ENCODE assay signal across 25 mouse cellular contexts in the genomic region with DNA sequence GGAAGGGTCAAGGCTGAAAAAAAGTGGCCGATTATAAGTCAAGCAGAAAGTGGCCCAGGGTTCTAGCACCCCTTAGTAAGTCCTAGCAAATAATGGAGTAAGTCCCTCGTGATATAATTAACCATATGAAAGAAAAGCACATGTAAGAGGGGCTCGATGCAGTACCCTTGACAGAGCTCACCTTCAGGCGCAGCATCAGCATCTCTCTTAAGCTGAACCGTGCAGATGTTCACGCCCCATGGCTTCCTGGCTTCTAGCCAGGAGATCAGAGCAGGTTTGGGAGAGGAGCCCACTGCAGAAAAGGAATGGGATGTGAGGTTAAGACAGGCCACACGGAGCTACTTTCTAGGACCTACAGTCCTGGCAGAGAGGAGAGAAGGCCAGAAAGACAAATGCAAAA. TPM values are rescaled to one million over a fixed set of nuclear protein-coding genes. Genes with fewer than 3 reads are reported as not detected.
DNase-seq lines count a peak whose midpoint lies in the region; ATAC-seq lines count a peak whose summit lies in the region.
"Had no signal": no experiment of that assay in that cellular context is flagged by ENCODE, and none has a peak within 500 bp of the region (broad histone marks: within the 10 kb centered on the region; RNA-seq: fewer than 3 reads in every experiment).

No protein-coding gene starts in this region.

- H3K9me3 ChIP-seq in heart, embryonic 11.5 days (replicated peaks; ENCODE audit: control insufficient read depth, low read length): peaks cover 10% of the 10 kb centered on the region
- H3K9me3 ChIP-seq in heart, embryonic 16.5 days (replicated peaks; ENCODE audit: control insufficient read depth, low read length): peaks cover 34% of the 10 kb centered on the region
- peaks cover 17% of the 10 kb centered on the region for H3K9me3 ChIP-seq in kidney, embryonic 14.5 days (ENCODE audit: control insufficient read depth, low read length)
- H3K9me3 ChIP-seq: embryonic facial prominence, embryonic 12.5 days; forebrain, embryonic 13.5 days; forebrain, embryonic 15.5 days had no signal

- no peak overlapping the region for H3K4me2 ChIP-seq in heart, embryonic 11.5 days
- H3K4me2 ChIP-seq in heart, embryonic 16.5 days (ENCODE audit: low read depth, low read length): no peak overlapping the region
- no peak overlapping the region for H3K4me2 ChIP-seq in kidney, embryonic 14.5 days (replicated peaks; ENCODE audit: low read depth, low read length)
- H3K4me2 ChIP-seq: embryonic facial prominence, embryonic 12.5 days; forebrain, embryonic 13.5 days; forebrain, embryonic 15.5 days had no signal

- H3K4me1 ChIP-seq in heart, embryonic 11.5 days (ENCODE audit: control insufficient read depth, insufficient read depth, low read length): no peaks in the 10 kb centered on the region
- no peaks in the 10 kb centered on the region for H3K4me1 ChIP-seq in heart, embryonic 16.5 days (ENCODE audit: control insufficient read depth, insufficient read depth, low read length)
- H3K4me1 ChIP-seq in kidney, embryonic 14.5 days (ENCODE audit: control insufficient read depth, insufficient read depth, low read length): no peaks in the 10 kb centered on the region
- H3K4me1 ChIP-seq: embryonic facial prominence, embryonic 10.5 days; embryonic facial prominence, embryonic 12.5 days; forebrain, embryonic 13.5 days; forebrain, embryonic 15.5 days had no signal

- no peaks in the 10 kb centered on the region for H3K27me3 ChIP-seq in heart, embryonic 11.5 days (ENCODE audit: control insufficient read depth, insufficient read depth, low read length)
- H3K27me3 ChIP-seq in heart, embryonic 16.5 days (ENCODE audit: control insufficient read depth, insufficient read depth, low read length): no peaks in the 10 kb centered on the region
- H3K27me3 ChIP-seq in kidney, embryonic 14.5 days (ENCODE audit: control insufficient read depth, insufficient read depth, low read length): no peaks in the 10 kb centered on the region
- H3K27me3 ChIP-seq: CH12.LX; embryonic facial prominence, embryonic 12.5 days; forebrain, embryonic 13.5 days; forebrain, embryonic 15.5 days; Patski had no signal

- no peak overlapping the region for H3K27ac ChIP-seq in heart, embryonic 11.5 days (ENCODE audit: low read depth, low read length)
- peak overlapping the region; percentile 2; the same call in 1 of the 2 replicates for H3K27ac ChIP-seq in heart, embryonic 16.5 days (ENCODE audit: low read length)
- no peak overlapping the region for H3K27ac ChIP-seq in kidney, embryonic 14.5 days (ENCODE audit: low read depth, low read length)
- H3K27ac ChIP-seq: embryonic facial prominence, embryonic 10.5 days; embryonic facial prominence, embryonic 12.5 days; forebrain, embryonic 13.5 days; forebrain, embryonic 15.5 days had no signal

- H3K4me3 ChIP-seq in heart, embryonic 11.5 days (ENCODE audit: low read depth, low read length): no peak overlapping the region
- no peak overlapping the region for H3K4me3 ChIP-seq in heart, embryonic 16.5 days (ENCODE audit: low read length)
- H3K4me3 ChIP-seq in kidney, embryonic 14.5 days (ENCODE audit: low read length): no peak overlapping the region
- H3K4me3 ChIP-seq: embryonic facial prominence, embryonic 10.5 days; embryonic facial prominence, embryonic 12.5 days; forebrain, embryonic 13.5 days; forebrain, embryonic 15.5 days had no signal

- 96% methylated on average over 7 of the region's 7 CpGs for WGBS in heart, embryonic 11.5 days (ENCODE audit: insufficient replicate concordance)
- WGBS in heart, embryonic 16.5 days: 86% methylated on average over 7 of the region's 7 CpGs
- WGBS in kidney, embryonic 14.5 days: 95% methylated on average over 7 of the region's 7 CpGs

- no peak overlapping the region for H3K9ac ChIP-seq in heart, embryonic 11.5 days (ENCODE audit: low read depth, low read length)
- no peak overlapping the region for H3K9ac ChIP-seq in heart, embryonic 16.5 days (ENCODE audit: low read length)
- H3K9ac ChIP-seq in kidney, embryonic 14.5 days (ENCODE audit: low read depth, low read length): no peak overlapping the region
- H3K9ac ChIP-seq: embryonic facial prominence, embryonic 12.5 days; forebrain, embryonic 13.5 days; forebrain, embryonic 15.5 days had no signal

- DNase-seq in heart, adult 11 months: peak; percentile 91
- no peak for DNase-seq in heart, postnatal 36 days
- DNase-seq in kidney, adult 8-10 months: no peak
- DNase-seq: adrenal gland, adult 8-10 months; adrenal gland, postnatal 14 days; adrenal gland, postnatal 36 days; B cell, adult 2 months; cerebellum, adult 11-12 months; cerebellum, adult 2 months; cerebellum, adult 9-10 months; cerebellum, postnatal 25 days had no signal

- peaks cover 84% of the 10 kb centered on the region for H3K36me3 ChIP-seq in heart, embryonic 11.5 days (ENCODE audit: control insufficient read depth, insufficient read depth, low read length)
- H3K36me3 ChIP-seq in heart, embryonic 16.5 days (ENCODE audit: control insufficient read depth, insufficient read depth): peaks cover 92% of the 10 kb centered on the region
- H3K36me3 ChIP-seq in kidney, embryonic 14.5 days (ENCODE audit: control insufficient read depth, insufficient read depth, low read length): peaks cover 92% of the 10 kb centered on the region

- ATAC-seq in heart, embryonic 11.5 days (replicated peaks; ENCODE audit: insufficient number of reproducible peaks, low FRiP score, low TSS enrichment): no peak
- no peak for ATAC-seq in heart, embryonic 16.5 days (replicated peaks; ENCODE audit: extremely low read depth, insufficient read depth, low FRiP score)
- peak; percentile 28; the same call in 1 of the 2 replicates for ATAC-seq in kidney, embryonic 14.5 days (ENCODE audit: low FRiP score, low TSS enrichment)
- ATAC-seq: activated CD4-positive, CD25-positive, alpha-beta regulatory T cell, adult 4 months; CD4-positive, CD25-positive, alpha-beta regulatory T cell, adult 4 months; forebrain, embryonic 13.5 days; forebrain, embryonic 15.5 days; Patski had no signal

- intact Hi-C loops in heart, postnatal 36 days (cut with DNase I): no loop called here

RNA-seq across cellular contexts. Expression of a gene that starts 10.7 kb away (rescaled TPM):
- polyA plus RNA-seq in heart, embryonic 11.5 days (2014; fragmentation: Nextera tagmentation; extraction: Ambion mirVana): 0.47 and 0.51 TPM in 2 replicates
- not detected in 2 replicates for polyA plus RNA-seq in heart, embryonic 16.5 days (2015; fragmentation: Nextera tagmentation; extraction: Ambion mirVana)
- total RNA-seq in heart, postnatal 36 days (2021): not detected
- polyA plus RNA-seq in kidney, embryonic 14.5 days (2014; fragmentation: Nextera tagmentation; extraction: Ambion mirVana): 0.37 TPM in 2 replicates
- total RNA-seq: adrenal gland, adult 18-20 months; adrenal gland, adult 8-10 months; adrenal gland, postnatal 14 days; adrenal gland, postnatal 36 days; CH12.LX; G1E had no signal
- polyA plus RNA-seq: cerebellum, adult 2 months; cortical plate, adult 2 months; embryonic facial prominence, embryonic 10.5 days; forebrain, embryonic 13.5 days; G1E had no signal

RNA-seq across cellular contexts. Expression of a gene that starts 11.3 kb away (rescaled TPM):
- polyA plus RNA-seq in heart, embryonic 11.5 days (2014; fragmentation: Nextera tagmentation; extraction: Ambion mirVana): 34.4 and 42.1 TPM in 2 replicates
- 41.4 and 42.7 TPM in 2 replicates for polyA plus RNA-seq in heart, embryonic 16.5 days (2015; fragmentation: Nextera tagmentation; extraction: Ambion mirVana)
- 10 to 100 TPM; 81.3 to 84.5 TPM for total RNA-seq in heart, postnatal 36 days (2021)
- polyA plus RNA-seq in kidney, embryonic 14.5 days (2014; fragmentation: Nextera tagmentation; extraction: Ambion mirVana): 28.2 and 66.0 TPM in 2 replicates

RNA-seq across cellular contexts. Expression of a gene that starts 31.0 kb away (rescaled TPM):
- 1.3 and 1.7 TPM in 2 replicates for polyA plus RNA-seq in heart, embryonic 11.5 days (2014; fragmentation: Nextera tagmentation; extraction: Ambion mirVana)
- polyA plus RNA-seq in heart, embryonic 16.5 days (2015; fragmentation: Nextera tagmentation; extraction: Ambion mirVana): 2.8 and 3.2 TPM in 2 replicates
- total RNA-seq in heart, postnatal 36 days (2021): 1 to 10 TPM; 6.3 to 6.6 TPM
- polyA plus RNA-seq in kidney, embryonic 14.5 days (2014; fragmentation: Nextera tagmentation; extraction: Ambion mirVana): 3.3 and 3.6 TPM in 2 replicates
- polyA plus RNA-seq: G1E had no signal

RNA-seq across cellular contexts. Expression of a gene that starts 49.2 kb away (rescaled TPM):
- polyA plus RNA-seq in heart, embryonic 11.5 days (2014; fragmentation: Nextera tagmentation; extraction: Ambion mirVana): 4.4 and 5.0 TPM in 2 replicates
- 6.8 and 8.4 TPM in 2 replicates for polyA plus RNA-seq in heart, embryonic 16.5 days (2015; fragmentation: Nextera tagmentation; extraction: Ambion mirVana)
- total RNA-seq in heart, postnatal 36 days (2021): 10 to 100 TPM; 50.0 to 58.1 TPM
- polyA plus RNA-seq in kidney, embryonic 14.5 days (2014; fragmentation: Nextera tagmentation; extraction: Ambion mirVana): 3.9 and 6.3 TPM in 2 replicates
